Mouse (Mus musculus): ENCODE data around the gene Enc1.

Gene Enc1

DNA sequence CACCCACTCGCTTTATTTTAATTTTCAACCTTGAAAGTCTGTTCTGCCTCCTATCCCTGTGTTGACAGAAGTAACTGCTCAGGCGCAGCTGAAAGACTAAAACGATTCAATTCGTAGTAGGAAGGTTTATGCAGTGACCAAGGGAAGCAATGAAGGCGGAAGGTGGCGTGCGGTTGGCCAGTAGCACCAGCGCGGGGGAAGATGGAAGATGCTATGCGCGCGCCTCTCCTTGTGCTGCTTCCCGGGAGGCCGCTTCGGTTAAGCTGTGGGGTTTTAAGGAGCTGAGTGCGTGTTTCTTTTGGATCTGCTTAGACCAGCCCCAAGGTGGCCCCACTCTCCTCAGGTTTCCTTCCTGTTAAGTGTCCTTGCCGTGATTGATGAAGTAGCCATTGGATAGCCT is 15.8 kb upstream of the Enc1 start:
- in situ Hi-C loops (cut with MboI, MseI): no loop called here

DNA sequence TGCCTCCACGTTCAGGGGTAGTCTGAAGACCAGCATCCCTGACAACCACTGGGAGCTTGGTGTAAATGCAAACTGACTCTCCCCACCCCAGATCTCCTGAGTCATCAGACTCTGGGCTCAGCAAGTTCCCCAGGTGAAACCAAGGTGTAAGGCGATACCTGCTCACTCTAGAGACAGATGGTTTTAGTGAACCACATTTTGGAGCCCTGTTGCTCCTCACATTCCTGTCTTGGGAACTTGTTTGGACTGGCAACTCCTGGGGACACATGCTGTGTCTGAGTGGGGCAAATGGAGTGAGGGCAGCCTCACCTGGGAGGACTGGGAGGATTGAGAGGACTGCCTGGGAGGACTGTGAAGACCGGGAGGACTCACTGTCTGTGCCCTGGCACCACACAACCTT is 13.1 kb upstream of the Enc1 start:
- in situ Hi-C loops (cut with MboI, MseI): no loop called here

DNA sequence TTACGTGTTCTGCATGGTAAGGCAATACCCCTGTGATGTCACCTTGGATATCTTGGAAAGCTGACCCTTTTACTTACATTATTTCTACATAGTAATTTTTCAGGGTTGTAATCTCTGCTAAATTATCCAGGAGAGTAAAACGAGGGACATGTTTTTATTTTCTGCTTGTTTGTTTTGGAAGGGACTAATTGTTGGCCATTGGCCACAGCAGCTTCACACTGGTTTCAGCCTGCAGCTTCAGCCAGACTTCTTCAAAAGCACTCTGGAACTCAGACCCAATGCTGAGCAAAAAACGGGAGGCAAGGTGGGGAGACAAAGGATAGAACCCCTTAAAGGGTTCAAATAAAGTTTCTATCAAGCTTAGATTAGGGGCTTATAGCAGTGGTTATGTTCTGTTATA is 10.8 kb upstream of the Enc1 start:
- in situ Hi-C loops (cut with MboI, MseI): loop anchor here (5.0 kb wide), 3 partner anchors 357 to 707 kb away; no protein-coding TSS in a partner anchor

DNA sequence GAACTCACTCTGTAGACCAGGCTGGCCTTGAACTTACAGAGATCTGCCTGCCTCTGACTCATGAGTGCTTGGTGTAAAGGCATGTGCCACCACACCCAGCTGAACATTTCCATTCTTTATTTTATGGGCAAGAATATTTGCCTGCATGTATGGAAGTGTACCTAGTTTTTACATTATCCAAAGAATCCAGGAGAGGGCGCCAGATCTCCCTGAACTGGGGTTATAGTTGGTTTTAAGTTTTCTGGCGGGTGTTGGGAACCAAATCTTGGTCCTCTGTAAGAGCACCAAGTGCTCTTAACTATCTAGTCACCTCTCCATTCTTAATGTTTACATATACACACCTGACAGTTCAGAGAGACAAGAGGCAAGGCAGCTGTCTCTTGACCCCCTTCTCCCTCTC is 7.8 kb upstream of the Enc1 start:
- in situ Hi-C loops (cut with MboI, MseI): loop anchor here (5.0 kb wide), 3 partner anchors 354 to 704 kb away; no protein-coding TSS in a partner anchor

DNA sequence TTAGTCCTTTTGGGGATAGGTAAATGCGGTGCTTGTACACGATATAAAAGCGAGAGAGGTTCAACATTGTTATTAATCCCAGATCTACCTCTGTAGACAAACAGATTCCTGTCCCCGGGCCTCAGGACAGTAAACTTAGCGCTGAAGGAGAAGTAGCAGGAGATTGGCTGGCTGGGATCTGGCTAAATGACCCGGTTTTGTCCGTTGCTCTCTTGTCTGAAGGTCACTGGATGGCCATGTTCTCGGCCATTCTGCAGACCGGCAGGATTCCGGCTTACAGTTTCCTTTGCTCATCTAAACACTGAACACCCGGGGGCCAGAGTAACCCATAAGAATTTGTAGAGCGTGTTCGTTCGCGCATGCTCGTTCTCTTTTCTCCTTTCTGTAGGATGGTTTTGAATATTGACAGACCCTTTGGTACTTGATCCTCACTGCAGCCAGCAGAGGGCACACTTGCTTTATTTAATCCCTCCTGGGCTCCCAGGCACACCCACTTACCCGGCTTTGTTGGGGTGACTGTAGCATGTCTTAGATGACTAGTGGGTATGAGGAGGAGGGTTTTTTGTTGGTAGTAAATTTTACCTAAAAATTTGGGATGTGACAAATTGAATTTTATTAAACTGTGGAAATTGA is 6.0 kb upstream of the Enc1 start:
- in situ Hi-C loops (cut with MboI, MseI): loop anchor here (5.0 kb wide), 3 partner anchors 352 to 702 kb away; no protein-coding TSS in a partner anchor

DNA sequence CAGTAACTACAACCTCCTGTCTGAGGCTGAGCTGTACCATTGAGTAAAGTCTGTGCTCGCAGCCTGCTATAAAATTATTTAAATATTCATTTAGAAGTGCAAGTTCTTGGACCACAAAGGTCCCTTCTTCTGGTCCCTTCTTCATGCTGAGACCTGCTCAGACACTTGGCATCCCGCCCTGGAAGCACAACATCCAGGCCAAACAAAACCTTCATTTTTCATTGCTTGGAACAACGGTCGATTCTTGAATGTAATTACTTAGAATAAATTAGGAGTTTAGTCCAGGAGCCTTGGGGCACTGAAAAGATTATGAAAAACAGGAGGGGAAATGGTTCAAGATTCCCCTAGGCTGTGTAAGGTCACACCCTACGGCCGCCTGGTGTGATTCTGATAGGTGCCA is 5.0 kb upstream of the Enc1 start:
- in situ Hi-C loops (cut with MboI, MseI): no loop called here

DNA sequence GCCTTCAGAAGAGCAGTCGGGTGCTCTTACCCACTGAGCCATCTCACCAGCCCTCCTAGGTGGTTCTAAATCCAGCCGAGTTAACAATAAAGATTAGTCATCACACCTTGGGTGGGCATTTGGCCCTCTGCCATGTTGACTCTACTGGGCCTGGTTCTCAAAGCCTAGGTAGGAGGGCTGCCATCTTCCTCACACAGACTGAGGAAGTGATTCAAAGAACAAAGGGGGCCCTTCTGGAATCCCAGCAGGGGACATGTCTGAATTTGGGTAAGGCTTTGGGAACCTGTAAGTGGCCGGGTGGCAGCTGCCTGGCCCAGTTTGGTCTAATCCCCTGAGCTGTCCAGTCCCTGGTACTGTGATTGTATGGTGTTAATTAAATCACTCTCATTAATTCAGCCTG is 3.2 kb upstream of the Enc1 start:
- in situ Hi-C loops (cut with MboI, MseI): no loop called here

DNA sequence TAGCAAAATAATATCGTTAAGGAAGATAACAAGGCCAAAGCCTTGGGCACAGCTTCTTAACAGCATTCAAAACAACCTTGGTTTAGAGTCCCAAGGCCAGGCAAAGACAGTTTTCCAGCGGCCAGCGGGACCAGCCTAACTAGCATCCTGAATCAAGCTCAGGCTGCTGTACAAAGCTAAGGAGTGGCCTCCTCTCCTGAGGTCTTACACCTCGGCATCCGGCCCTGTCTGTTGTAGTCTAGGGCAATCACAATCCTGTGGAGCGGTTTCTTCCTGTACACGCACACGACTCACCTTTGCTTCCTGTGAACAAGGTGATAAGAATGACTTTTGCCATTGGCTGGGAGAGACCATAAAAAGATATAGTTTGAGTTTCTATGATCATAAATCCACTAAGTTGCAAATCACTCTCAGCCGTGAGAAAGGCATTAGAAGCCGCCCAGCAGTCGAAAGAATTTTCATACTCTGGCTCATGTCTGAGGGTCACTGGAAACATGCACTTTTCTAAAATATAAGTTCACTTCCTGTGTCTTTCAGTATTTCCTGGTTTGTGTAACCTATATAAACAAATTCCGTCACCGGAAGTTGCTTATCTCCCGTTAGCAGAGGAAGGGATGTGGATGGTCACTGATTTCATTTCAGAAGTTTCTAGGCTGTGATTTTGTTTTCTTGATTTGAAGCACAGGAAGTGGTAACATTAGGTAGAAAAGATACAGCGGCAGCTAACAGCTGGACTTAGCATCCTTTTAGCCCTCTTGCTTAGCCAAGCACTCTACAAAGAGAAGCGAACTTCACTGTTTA is 2.5 kb upstream of the Enc1 start:
- in situ Hi-C loops (cut with MboI, MseI): no loop called here

DNA sequence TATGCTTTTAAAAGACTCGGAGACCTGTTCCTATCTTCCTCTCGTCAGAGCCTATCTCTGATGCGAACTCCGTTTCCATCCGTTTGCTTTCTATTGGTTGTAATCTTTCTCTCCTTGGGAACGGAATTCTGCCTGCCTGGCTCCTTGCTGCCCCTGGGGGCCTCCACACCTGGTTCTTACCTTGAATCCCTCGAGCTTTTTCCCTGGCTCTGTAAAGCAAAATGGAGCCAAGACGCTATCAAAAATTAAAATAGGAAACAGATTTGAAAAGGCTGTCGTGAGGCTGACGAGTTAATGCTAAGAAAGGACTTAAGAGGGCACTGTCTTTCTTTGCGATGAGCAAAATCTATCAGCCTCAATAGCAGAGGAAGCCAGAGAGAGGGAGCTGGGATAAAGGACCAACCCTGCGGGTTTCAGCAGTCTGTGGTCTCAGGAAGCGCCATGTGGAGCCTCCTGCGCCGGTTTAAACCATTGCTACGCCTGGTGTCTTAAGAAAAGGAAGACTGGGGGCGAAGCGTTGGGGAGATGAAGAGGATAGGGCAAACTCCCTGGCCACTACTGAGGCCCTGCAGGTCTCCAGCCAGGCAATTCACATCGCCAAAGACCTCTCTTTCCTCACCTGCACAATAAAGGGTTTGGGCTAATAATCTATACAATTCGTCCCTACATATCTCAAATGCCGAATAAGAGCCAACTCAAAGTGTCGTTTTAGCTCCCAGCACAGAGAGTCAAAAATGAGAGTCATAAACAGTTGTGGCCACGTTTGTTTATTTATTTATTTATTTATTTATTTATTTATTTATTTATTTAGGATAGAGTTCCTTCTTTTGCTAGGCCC is 1.3 kb upstream of the Enc1 start:
- in situ Hi-C loops (cut with MboI, MseI): loop anchor here in 1 of 2 experiments (10.0 kb wide), 1 partner anchor 225 kb away; no protein-coding TSS in a partner anchor

DNA sequence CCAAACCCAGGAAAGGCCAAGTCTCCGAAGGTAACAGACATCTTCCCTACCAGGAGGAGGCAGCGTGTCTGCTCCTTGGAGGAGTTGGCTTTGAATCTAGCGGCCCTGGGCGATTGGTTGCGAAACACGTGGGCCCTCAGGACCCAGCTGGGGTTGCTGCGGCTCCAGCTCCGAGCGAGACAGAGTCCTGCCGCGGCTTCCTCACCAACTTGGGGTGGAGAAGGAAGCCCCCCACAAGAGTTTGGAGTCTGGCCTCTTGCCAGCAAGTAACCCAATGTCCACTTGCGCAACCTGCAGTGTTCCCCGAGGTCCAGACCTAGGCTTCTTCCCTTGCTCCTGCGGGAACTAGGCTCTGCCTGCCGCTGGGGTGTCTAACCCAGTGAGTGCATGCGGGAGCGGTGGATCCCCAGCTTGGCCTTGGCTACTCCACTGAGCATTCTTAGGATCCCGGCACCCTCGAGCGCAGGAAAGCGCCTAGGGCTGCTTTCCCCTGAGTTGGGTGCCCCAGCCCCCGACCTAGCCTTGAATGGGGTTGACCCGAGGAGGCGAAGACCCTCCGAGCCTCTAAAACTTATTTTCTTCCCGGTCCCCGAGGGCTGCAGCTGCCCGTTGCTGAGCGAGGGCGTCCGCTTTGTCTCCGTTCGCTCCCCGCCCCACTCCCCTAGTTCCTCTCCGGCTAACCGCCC is 483 bp upstream of the Enc1 start:
- in situ Hi-C loops (cut with MboI, MseI): loop anchor here in 1 of 2 experiments (10.0 kb wide), 1 partner anchor 224 kb away; no protein-coding TSS in a partner anchor

DNA sequence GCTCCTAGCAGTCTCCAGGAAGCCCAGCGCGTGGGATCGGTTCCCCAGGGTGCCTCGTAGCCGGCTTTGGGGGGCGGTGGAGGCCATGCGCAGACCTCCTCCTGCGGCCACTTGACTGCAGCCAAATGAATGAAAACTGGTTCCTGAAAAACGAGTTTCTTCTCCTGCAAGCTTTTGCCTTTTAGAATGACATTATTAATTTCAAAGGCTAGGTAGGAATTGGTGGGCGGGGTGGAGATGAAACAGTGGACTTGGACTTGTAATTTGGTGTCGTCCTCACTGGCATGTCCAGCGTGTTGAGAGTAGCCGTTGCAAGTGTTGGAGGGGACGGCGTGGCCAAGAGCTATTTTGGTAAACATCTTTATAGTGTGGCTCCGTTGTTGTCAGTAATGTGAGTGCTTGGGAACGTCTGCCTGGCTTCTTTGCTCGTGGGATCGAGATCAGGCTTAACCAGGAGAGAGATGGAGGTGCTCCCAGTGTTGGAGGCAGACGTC is 929 bp downstream of the Enc1 start:
- in situ Hi-C loops (cut with MboI, MseI): loop anchor here in 1 of 2 experiments (10.0 kb wide), 1 partner anchor 223 kb away; no protein-coding TSS in a partner anchor

DNA sequence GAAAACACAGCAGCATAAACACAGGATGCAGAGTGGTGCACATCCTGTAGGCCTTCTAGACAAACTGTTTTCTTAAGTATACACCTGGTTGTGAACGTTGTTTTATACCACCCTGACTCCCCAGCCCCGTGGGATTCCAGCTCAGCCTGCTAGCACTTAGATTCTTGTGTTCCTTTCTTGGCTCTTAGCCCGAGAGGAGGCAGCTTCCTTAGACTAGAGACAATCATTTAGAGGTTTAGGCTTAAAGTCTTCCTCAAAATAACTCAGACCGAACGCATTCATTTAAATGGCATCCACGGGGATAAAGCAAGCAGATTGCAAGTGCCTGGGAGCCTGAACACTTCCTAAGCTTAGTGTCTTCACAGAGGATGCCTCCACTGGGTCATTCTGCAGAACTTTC is 1.8 kb downstream of the Enc1 start:
- in situ Hi-C loops (cut with MboI, MseI): loop anchor here in 1 of 2 experiments (10.0 kb wide), 1 partner anchor 222 kb away; no protein-coding TSS in a partner anchor

DNA sequence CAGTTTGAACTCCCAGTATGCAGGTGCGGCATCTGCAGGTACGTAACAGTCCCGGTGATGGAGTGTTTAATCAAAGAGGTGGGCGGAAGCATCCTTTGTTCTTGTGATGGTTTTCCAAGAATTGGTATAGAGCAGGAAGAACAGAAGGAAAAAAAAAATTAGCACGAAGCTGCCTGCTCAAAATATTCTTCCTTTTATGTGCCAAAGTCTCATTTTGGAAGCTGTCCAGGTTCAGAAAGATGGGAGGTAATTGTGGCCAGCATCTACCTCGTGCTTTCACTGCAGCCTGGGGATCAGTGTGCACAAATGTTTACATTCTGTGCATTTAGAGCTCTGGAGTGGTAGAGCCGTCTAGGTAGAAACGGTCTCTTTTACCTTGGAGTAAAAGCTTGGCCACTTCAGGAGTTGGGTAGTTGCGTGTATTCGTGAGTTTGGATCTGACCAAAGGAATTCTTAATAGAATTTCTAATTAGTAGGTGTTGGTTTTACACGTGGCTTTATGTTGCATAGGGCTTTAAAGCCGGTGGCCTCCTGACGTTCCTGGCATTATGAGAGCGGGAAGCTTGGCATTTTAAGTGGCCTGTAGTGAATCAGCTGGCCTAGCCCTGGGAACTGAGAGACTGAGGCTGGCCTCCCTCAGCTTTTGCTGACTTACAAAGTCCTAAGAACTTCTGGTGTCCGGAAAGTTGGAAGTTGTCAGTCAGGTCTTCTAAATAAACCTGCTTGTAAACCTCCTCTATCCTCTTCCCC is 3.2 kb downstream of the Enc1 start:
- in situ Hi-C loops (cut with MboI, MseI): loop anchor here in 1 of 2 experiments (10.0 kb wide), 1 partner anchor 221 kb away; no protein-coding TSS in a partner anchor

DNA sequence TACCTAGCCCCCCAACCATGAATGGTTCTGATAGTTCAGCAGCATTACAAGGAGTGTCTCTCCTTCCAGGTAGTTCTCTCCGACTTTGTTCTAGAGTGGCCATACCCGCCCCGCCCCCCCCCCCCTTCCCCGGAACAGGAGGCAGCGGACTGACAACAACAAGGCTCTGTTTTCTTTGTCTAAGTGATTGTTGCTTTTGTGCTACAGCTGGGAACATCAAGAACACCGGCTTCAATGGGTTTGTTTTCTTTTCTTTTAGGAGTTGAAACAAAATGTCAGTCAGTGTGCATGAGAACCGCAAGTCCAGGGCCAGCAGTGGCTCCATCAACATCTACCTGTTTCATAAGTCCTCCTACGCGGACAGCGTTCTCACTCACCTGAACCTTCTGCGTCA is 3.8 kb downstream of the Enc1 start:
- in situ Hi-C loops (cut with MboI, MseI): loop anchor here in 1 of 2 experiments (5.0 to 10.0 kb wide), 2 partner anchors 48 to 220 kb away; no protein-coding TSS in a partner anchor

DNA sequence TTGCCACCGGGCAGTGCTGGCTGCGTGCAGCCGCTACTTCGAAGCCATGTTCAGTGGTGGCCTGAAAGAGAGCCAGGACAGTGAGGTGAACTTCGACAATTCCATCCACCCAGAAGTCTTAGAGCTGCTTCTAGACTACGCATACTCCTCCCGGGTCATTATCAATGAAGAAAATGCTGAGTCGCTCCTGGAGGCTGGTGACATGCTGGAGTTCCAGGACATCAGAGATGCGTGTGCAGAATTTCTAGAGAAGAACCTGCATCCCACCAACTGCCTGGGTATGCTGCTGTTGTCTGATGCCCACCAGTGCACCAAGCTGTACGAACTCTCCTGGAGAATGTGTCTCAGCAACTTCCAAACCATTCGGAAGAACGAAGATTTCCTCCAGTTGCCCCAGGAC is 4.3 kb downstream of the Enc1 start:
- in situ Hi-C loops (cut with MboI, MseI): loop anchor here in 1 of 2 experiments (5.0 to 10.0 kb wide), 2 partner anchors 47 to 220 kb away; no protein-coding TSS in a partner anchor

DNA sequence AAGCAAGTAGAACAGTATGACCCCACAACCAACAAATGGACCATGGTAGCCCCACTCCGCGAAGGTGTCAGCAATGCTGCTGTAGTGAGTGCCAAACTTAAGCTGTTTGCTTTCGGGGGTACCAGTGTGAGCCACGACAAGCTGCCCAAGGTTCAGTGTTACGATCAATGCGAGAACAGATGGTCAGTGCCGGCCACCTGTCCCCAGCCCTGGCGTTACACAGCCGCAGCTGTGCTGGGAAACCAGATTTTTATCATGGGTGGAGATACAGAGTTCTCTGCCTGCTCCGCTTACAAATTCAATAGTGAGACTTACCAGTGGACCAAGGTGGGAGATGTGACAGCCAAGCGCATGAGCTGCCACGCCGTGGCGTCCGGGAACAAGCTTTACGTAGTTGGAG is 5.3 kb downstream of the Enc1 start:
- in situ Hi-C loops (cut with MboI, MseI): loop anchor here in 1 of 2 experiments (5.0 to 10.0 kb wide), 2 partner anchors 46 to 219 kb away; no protein-coding TSS in a partner anchor

DNA sequence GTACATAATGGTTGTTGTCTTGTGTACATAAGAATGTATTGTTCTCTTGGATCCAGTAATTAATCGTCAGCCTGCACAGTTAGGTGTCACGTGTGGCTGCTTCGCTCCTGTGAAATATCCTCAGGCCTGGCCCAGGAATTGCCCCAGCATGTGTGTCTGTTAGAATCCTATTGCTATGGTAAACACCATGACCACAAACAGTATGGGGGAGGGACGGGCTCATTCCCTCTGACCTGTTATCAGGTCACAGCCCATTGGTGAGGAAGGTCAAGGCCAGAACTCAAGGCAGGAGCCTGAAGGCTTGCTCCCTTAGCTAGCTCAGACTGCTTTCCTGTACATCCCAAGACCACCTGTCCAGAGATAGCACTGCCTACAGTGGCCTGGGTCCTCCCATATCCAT is 6.8 kb downstream of the Enc1 start:
- in situ Hi-C loops (cut with MboI, MseI): loop anchor here in 1 of 2 experiments (5.0 to 10.0 kb wide), 2 partner anchors 45 to 217 kb away; no protein-coding TSS in a partner anchor

DNA sequence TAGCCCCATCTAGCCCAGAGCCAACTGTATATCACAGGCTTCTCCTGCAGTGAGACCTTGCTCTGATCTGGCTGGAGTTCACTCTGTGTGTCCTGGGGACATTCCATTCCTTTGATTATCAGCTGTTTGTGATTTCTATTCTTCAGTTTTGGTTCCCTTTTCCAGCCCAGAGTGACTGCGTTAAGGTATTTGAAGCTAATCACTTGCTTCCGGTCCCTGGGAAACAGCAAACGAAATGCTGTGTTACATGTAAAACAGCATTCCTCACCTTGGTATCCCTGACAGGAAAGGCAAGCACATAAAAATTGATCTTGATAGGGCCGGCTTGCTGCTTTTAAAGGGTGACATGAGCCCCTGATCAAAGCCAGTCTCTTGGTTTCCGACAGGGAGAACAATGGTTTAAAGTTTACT is 8.2 kb downstream of the Enc1 start:
- in situ Hi-C loops (cut with MboI, MseI): loop anchor here in 1 of 2 experiments (5.0 to 10.0 kb wide), 2 partner anchors 43 to 216 kb away; no protein-coding TSS in a partner anchor

DNA sequence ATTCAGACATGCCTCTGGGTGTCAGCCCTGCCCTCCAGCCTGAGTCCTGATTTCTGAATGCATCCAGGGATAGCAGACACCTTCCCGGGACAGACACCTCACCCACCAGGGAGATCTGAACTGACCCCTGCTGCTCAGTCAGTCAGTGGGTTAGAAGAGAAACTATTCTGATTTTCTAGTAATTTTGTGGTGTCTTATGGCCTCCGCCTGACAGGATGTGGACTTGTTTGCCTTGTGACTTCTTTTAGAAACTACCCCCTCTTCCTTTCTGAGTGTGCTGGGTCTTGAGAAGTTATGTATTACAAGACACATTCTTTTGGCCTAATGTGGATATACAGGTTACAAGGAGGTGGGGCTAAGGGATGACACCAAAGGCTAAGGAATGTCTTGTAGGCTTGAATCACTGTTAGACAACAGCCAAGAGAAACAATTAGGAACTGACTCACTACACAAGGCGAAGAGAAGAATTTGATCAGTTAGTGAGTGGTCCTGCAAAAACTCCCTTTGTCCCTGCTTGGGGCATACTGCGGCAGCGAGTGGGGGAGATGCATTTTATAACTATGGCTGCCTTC is 8.7 kb downstream of the Enc1 start:
- in situ Hi-C loops (cut with MboI, MseI): loop anchor here in 1 of 2 experiments (5.0 to 10.0 kb wide), 2 partner anchors 43 to 215 kb away; no protein-coding TSS in a partner anchor

Measured in T-helper 17 cell (primary cell).